Mouse (Mus musculus): ENCODE data around the gene Tnrc18. TPM values are rescaled to one million over a fixed set of nuclear protein-coding genes. Genes with fewer than 3 reads are reported as not detected.

Gene Tnrc18
- polyA plus RNA-seq, 1 experiment from 2014 or later = 16.3 TPM

GRCm38 (mm10) chr5:142731916-142732315 lies 85.5 kb downstream of the Tnrc18 start:
- Histone ChIP-seq H3K4me2 (ENCODE audit: low read length) (no peak overlapping the region), H3K9me3 (replicated peaks; ENCODE audit: low read length) (no peaks in the 10 kb centered on the region), H3K4me1 (replicated peaks; ENCODE audit: insufficient read depth, low read length) (no peaks in the 10 kb centered on the region), H3K27ac (no peak overlapping the region), H3K36me3 (ENCODE audit: insufficient read depth, low read length) (peaks cover 80% of the 10 kb centered on the region), H3K9ac (ENCODE audit: low read depth, low read length) (no peak overlapping the region), H3K27me3 (ENCODE audit: insufficient read depth, low read length) (no peaks in the 10 kb centered on the region), H3K4me3 (replicated peaks; ENCODE audit: low read depth, low read length) (no peak overlapping the region)
- no peak for TF ChIP-seq CTCF (IDR thresholded peaks at IDR 0.05; ENCODE audit: low read depth)
- WGBS = 81% methylated on average over 11 of the region's 11 CpGs
- ATAC-seq (replicated peaks; ENCODE audit: low FRiP score, low read depth) = no peak
- no peak for DNase-seq (ENCODE audit: low spot score)

- TF ChIP-seq CTCF (IDR thresholded peaks at IDR 0.05; ENCODE audit: low read depth) = no peak
- Histone ChIP-seq H3K4me3 (replicated peaks; ENCODE audit: low read depth, low read length) (no peak overlapping the region), H3K27ac (no peak overlapping the region), H3K4me2 (ENCODE audit: low read length) (no peak overlapping the region), H3K9me3 (replicated peaks; ENCODE audit: low read length) (no peaks in the 10 kb centered on the region), H3K27me3 (ENCODE audit: insufficient read depth, low read length) (no peaks in the 10 kb centered on the region), H3K36me3 (ENCODE audit: insufficient read depth, low read length) (peaks cover 79% of the 10 kb centered on the region), H3K4me1 (replicated peaks; ENCODE audit: insufficient read depth, low read length) (no peaks in the 10 kb centered on the region), H3K9ac (ENCODE audit: low read depth, low read length) (no peak overlapping the region)
- DNase-seq (ENCODE audit: low spot score) = no peak
- ATAC-seq (replicated peaks; ENCODE audit: low FRiP score, low read depth) = no peak
- WGBS = 89% methylated on average over 12 of the region's 12 CpGs
Observed at GRCm38 (mm10) chr5:142730295-142730694, 87.2 kb downstream of the Tnrc18 start.

- no peak for TF ChIP-seq CTCF (IDR thresholded peaks at IDR 0.05; ENCODE audit: low read depth)
- Histone ChIP-seq H3K27ac (no peak overlapping the region), H3K4me3 (replicated peaks; ENCODE audit: low read depth, low read length) (no peak overlapping the region), H3K36me3 (ENCODE audit: insufficient read depth, low read length) (peaks cover 67% of the 10 kb centered on the region), H3K27me3 (ENCODE audit: insufficient read depth, low read length) (no peaks in the 10 kb centered on the region), H3K4me2 (ENCODE audit: low read length) (no peak overlapping the region), H3K9me3 (replicated peaks; ENCODE audit: low read length) (no peaks in the 10 kb centered on the region), H3K4me1 (replicated peaks; ENCODE audit: insufficient read depth, low read length) (no peaks in the 10 kb centered on the region), H3K9ac (ENCODE audit: low read depth, low read length) (no peak overlapping the region)
- no peak for DNase-seq (ENCODE audit: low spot score)
- ATAC-seq (replicated peaks; ENCODE audit: low FRiP score, low read depth) = no peak
- WGBS = 96% methylated on average over 16 of the region's 16 CpGs
Observed at GRCm38 (mm10) chr5:142728301-142728700, 89.2 kb downstream of the Tnrc18 start.

GRCm38 (mm10) chr5:142726748-142727147 lies 90.7 kb downstream of the Tnrc18 start:
- H3K4me1 ChIP-seq (replicated peaks; ENCODE audit: insufficient read depth, low read length) = no peaks in the 10 kb centered on the region
- TF ChIP-seq CTCF (IDR thresholded peaks at IDR 0.05; ENCODE audit: low read depth) = no peak
- DNase-seq (ENCODE audit: low spot score) (no peak), ATAC-seq (replicated peaks; ENCODE audit: low FRiP score, low read depth) (no peak)
- H3K36me3 ChIP-seq (ENCODE audit: insufficient read depth, low read length) = peaks cover 53% of the 10 kb centered on the region
- H3K9me3 ChIP-seq (replicated peaks; ENCODE audit: low read length) = no peaks in the 10 kb centered on the region
- H3K27ac ChIP-seq = no peak overlapping the region
- WGBS = 88% methylated on average over 6 of the region's 6 CpGs
- H3K4me2 ChIP-seq (ENCODE audit: low read length) = no peak overlapping the region
- H3K9ac ChIP-seq (ENCODE audit: low read depth, low read length) = no peak overlapping the region
- no peak overlapping the region for H3K4me3 ChIP-seq (replicated peaks; ENCODE audit: low read depth, low read length)
- H3K27me3 ChIP-seq (ENCODE audit: insufficient read depth, low read length) = no peaks in the 10 kb centered on the region

GRCm38 (mm10) chr5:142724265-142724664 lies 93.2 kb downstream of the Tnrc18 start:
- Histone ChIP-seq H3K9ac (ENCODE audit: low read depth, low read length) (no peak overlapping the region), H3K27ac (no peak overlapping the region), H3K36me3 (ENCODE audit: insufficient read depth, low read length) (peaks cover 31% of the 10 kb centered on the region), H3K4me2 (ENCODE audit: low read length) (no peak overlapping the region), H3K9me3 (replicated peaks; ENCODE audit: low read length) (no peaks in the 10 kb centered on the region), H3K4me1 (replicated peaks; ENCODE audit: insufficient read depth, low read length) (no peaks in the 10 kb centered on the region), H3K4me3 (replicated peaks; ENCODE audit: low read depth, low read length) (no peak overlapping the region), H3K27me3 (ENCODE audit: insufficient read depth, low read length) (no peaks in the 10 kb centered on the region)
- ATAC-seq (replicated peaks; ENCODE audit: low FRiP score, low read depth) (no peak), DNase-seq (ENCODE audit: low spot score) (no peak)
- WGBS = 88% methylated on average over 7 of the region's 7 CpGs
- TF ChIP-seq CTCF (IDR thresholded peaks at IDR 0.05; ENCODE audit: low read depth) = no peak

GRCm38 (mm10) chr5:142723520-142724133 lies 93.8 kb downstream of the Tnrc18 start:
- no peaks in the 10 kb centered on the region for H3K27me3 ChIP-seq (ENCODE audit: insufficient read depth, low read length)
- peaks cover 25% of the 10 kb centered on the region for H3K36me3 ChIP-seq (ENCODE audit: insufficient read depth, low read length)
- H3K27ac ChIP-seq = no peak overlapping the region
- no peaks in the 10 kb centered on the region for H3K4me1 ChIP-seq (replicated peaks; ENCODE audit: insufficient read depth, low read length)
- no peak overlapping the region; the same call in 1 of the 2 replicates for H3K4me2 ChIP-seq (ENCODE audit: low read length)
- 13% methylated on average over 7 of the region's 7 CpGs for WGBS
- no peak overlapping the region for H3K9ac ChIP-seq (ENCODE audit: low read depth, low read length)
- ATAC-seq (replicated peaks; ENCODE audit: low FRiP score, low read depth) (peak; percentile 69), DNase-seq (ENCODE audit: low spot score) (peak; percentile 89)
- H3K9me3 ChIP-seq (replicated peaks; ENCODE audit: low read length) = no peaks in the 10 kb centered on the region
- H3K4me3 ChIP-seq (replicated peaks; ENCODE audit: low read depth, low read length) = no peak overlapping the region
- peak; percentile 85 for TF ChIP-seq CTCF (IDR thresholded peaks at IDR 0.05; ENCODE audit: low read depth)

GRCm38 (mm10) chr5:142719897-142720296 lies 97.6 kb downstream of the Tnrc18 start:
- Histone ChIP-seq H3K4me2 (ENCODE audit: low read length) (no peak overlapping the region), H3K27me3 (ENCODE audit: insufficient read depth, low read length) (no peaks in the 10 kb centered on the region), H3K9me3 (replicated peaks; ENCODE audit: low read length) (no peaks in the 10 kb centered on the region), H3K4me3 (replicated peaks; ENCODE audit: low read depth, low read length) (no peak overlapping the region), H3K36me3 (ENCODE audit: insufficient read depth, low read length) (no peaks in the 10 kb centered on the region), H3K4me1 (replicated peaks; ENCODE audit: insufficient read depth, low read length) (no peaks in the 10 kb centered on the region), H3K27ac (no peak overlapping the region), H3K9ac (ENCODE audit: low read depth, low read length) (no peak overlapping the region)
- 86% methylated on average over 13 of the region's 13 CpGs for WGBS
- ATAC-seq (replicated peaks; ENCODE audit: low FRiP score, low read depth) = no peak
- no peak for TF ChIP-seq CTCF (IDR thresholded peaks at IDR 0.05; ENCODE audit: low read depth)
- DNase-seq (ENCODE audit: low spot score) = no peak
